Mouse (Mus musculus): ENCODE results near the gene Ss18l1.

DNA sequence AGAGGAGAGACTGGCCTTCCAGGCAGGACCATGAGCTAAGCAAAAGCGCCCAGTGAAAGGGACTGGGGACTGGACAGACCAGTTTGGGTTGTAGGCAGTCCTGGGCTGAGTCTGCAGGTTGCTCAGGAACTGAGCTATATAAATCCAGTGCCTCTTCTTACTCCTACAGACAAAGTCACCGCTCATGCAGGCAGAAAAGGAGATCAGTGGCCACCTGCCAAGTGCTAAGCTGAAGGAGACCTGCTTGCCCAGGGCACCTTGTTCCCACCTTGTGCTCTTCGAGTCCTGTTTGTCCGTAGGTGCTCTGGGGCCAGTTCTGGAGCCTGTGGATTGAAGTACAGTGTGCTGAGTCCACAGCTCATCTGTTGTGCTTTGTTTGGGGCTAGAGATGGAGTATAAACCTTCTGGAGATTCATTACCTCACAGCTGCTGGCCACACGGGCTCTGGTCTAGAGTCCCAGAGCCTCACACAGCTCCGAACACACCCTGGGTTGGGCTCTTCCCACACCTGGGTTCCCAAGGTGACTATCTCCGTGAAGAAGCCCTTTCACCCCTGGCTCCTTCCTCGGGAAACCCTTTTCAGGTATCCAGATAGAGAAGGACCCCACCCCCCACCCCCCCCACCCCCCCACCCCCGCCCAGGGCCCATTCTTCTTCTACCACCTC is 35.8 kb upstream of the Ss18l1 start:
- TF ChIP-seq EP300 (IDR thresholded peaks at IDR 0.05) (no peak), CTCF (IDR thresholded peaks at IDR 0.05) (no peak)

All from lung, postnatal 0 days (tissue).